Mouse (Mus musculus) adrenal gland, adult 2 months (tissue): ENCODE results near the gene Zfp664. TPM values are rescaled to one million over a fixed set of nuclear protein-coding genes. Genes with fewer than 3 reads are reported as not detected.

Experiments used
- DNase-seq: peaks from one replicate; pipeline ENCODE4 v3.0.0; 2021
- polyA plus RNA-seq: library from polyadenylated mRNA; depleted of rRNA; stranded (reverse); fragments of >200 nt; gene quantifications from 2 replicates; pipeline ENCODE4 v1.2.3, GENCODE M21; 2012
- total RNA-seq, 2 experiments: library from RNA; stranded (reverse); gene quantifications; 2 replicates each; pipeline ENCODE4 v1.2.3; 2021

The Zfp664 gene
- total and polyA plus RNA-seq, 3 experiments, result 26.2 to 49.1 (median 44.8) TPM

GRCm38 (mm10) chr5:124872033-124872432 is 9.5 kb downstream of the Zfp664 start:
- DNase-seq, result peak; percentile 86

GRCm38 (mm10) chr5:124873096-124873495 is 10.6 kb downstream of the Zfp664 start:
- no peak for DNase-seq

GRCm38 (mm10) chr5:124873890-124874601 is 11.6 kb downstream of the Zfp664 start:
- no peak for DNase-seq

GRCm38 (mm10) chr5:124879251-124879650 is 16.8 kb downstream of the Zfp664 start:
- peak; percentile 51 for DNase-seq

GRCm38 (mm10) chr5:124879801-124880200 is 17.3 kb downstream of the Zfp664 start:
- no peak for DNase-seq

GRCm38 (mm10) chr5:124883877-124884276 is 21.4 kb downstream of the Zfp664 start:
- DNase-seq, result no peak

GRCm38 (mm10) chr5:124888661-124889060 is 26.2 kb downstream of the Zfp664 start:
- DNase-seq, result peak; percentile 82

GRCm38 (mm10) chr5:124891921-124892370 is 29.5 kb downstream of the Zfp664 start:
- peak; percentile 87 for DNase-seq

GRCm38 (mm10) chr5:124896135-124896534 is 33.6 kb downstream of the Zfp664 start:
- no peak for DNase-seq

GRCm38 (mm10) chr5:124899945-124900631 is 37.6 kb downstream of the Zfp664 start:
- peak; percentile 82 for DNase-seq

GRCm38 (mm10) chr5:124900738-124901490 is 38.4 kb downstream of the Zfp664 start:
- no peak for DNase-seq

- DNase-seq, result no peak
Observed at GRCm38 (mm10) chr5:124901675-124902074, 39.2 kb downstream of the Zfp664 start.

GRCm38 (mm10) chr5:124902195-124902594 is 39.7 kb downstream of the Zfp664 start:
- DNase-seq, result no peak

- DNase-seq, result no peak
Observed at GRCm38 (mm10) chr5:124903852-124904251, 41.4 kb downstream of the Zfp664 start.

GRCm38 (mm10) chr5:124906890-124907289 is 44.4 kb downstream of the Zfp664 start:
- no peak for DNase-seq

GRCm38 (mm10) chr5:124908860-124909259 is 46.4 kb downstream of the Zfp664 start:
- DNase-seq, result peak; percentile 89

- DNase-seq, result no peak
Observed at GRCm38 (mm10) chr5:124912276-124912675, 49.8 kb downstream of the Zfp664 start.

GRCm38 (mm10) chr5:124912946-124913933 is 50.7 kb downstream of the Zfp664 start:
- no peak for DNase-seq

GRCm38 (mm10) chr5:124919798-124920197 is 57.3 kb downstream of the Zfp664 start:
- DNase-seq, result peak; percentile 86

- no peak for DNase-seq
Observed at GRCm38 (mm10) chr5:124921410-124921809, 58.9 kb downstream of the Zfp664 start.
